Mouse (Mus musculus) liver, embryonic 11.5 days (tissue): ENCODE data around the gene Rcbtb2. TPM values are rescaled to one million over a fixed set of nuclear protein-coding genes. Genes with fewer than 3 reads are reported as not detected.
"Not testable (repeated sequence)": the region's sequence is repeated elsewhere in the genome, so short reads cannot be mapped to it uniquely, and the experiment has no call there.

Source experiments
- ATAC-seq: fragments of 200-750 bp; cut with Nextera tagmentation; replicated peaks from 2 replicates; pipeline ENCODE4 v1.8.0; 2017; ENCODE audit warnings: moderate number of reproducible peaks, mild to moderate bottlenecking, moderate TSS enrichment, moderate library complexity; ENCODE audit not compliant: low FRiP score
- DNase-seq: peaks from one replicate; pipeline ENCODE4 v3.0.0-alpha.2; 2017; ENCODE audit warnings: low spot score
- H3K27ac ChIP-seq: fragments of 300-500 bp; sonication (generic); 2 replicates; pipeline ENCODE4 v1.5.1; 2014; ENCODE audit warnings: mild to moderate bottlenecking, low read depth, low read length, control low read depth
- H3K27me3 ChIP-seq: fragments of 300-500 bp; sonication (generic); replicated peaks from 2 replicates; pipeline ENCODE4 v1.6.1; 2014; ENCODE audit warnings: low read length, mixed read lengths; ENCODE audit not compliant: control insufficient read depth, insufficient read depth
- H3K36me3 ChIP-seq: fragments of 300-500 bp; sonication (generic); 2 replicates; pipeline ENCODE4 v1.6.1; 2014; ENCODE audit warnings: mild to moderate bottlenecking, low read length, moderate library complexity, mixed read lengths; ENCODE audit not compliant: control insufficient read depth, insufficient read depth
- H3K4me1 ChIP-seq: fragments of 300-500 bp; sonication (generic); replicated peaks from 2 replicates; pipeline ENCODE4 v1.6.1; 2014; ENCODE audit warnings: low read length, mixed read lengths; ENCODE audit not compliant: control insufficient read depth, insufficient read depth
- H3K4me2 ChIP-seq: fragments of 300-500 bp; sonication (generic); 2 replicates; pipeline ENCODE4 v1.6.1; 2014; ENCODE audit warnings: mild to moderate bottlenecking, control low read depth, moderate library complexity
- H3K4me3 ChIP-seq: fragments of 300-500 bp; sonication (generic); 2 replicates; pipeline ENCODE4 v1.5.1; 2014; ENCODE audit warnings: low read depth, low read length, control low read depth
- H3K9ac ChIP-seq: fragments of 300-500 bp; sonication (generic); 2 replicates; pipeline ENCODE4 v1.6.1; 2014; ENCODE audit warnings: low read depth, low read length, control low read depth
- H3K9me3 ChIP-seq: fragments of 300-500 bp; sonication (generic); 2 replicates; pipeline ENCODE4 v1.6.1; 2016; ENCODE audit warnings: low read length, inconsistent platforms, mixed read lengths; ENCODE audit not compliant: control insufficient read depth
- WGBS: fragments of 180-500 bp; shearing (Covaris S2); extraction: QIAGEN DNeasy Blood & Tissue Kit; methylation state at CpG from one replicate; pipeline ENCODE4 v1.1.7; 2014; 5-methylcytosine and 5-hydroxymethylcytosine counted together
- polyA plus RNA-seq: library from polyadenylated mRNA; unstranded; fragments of >200 nt; fragmentation: Nextera tagmentation; extraction: Ambion mirVana; gene quantifications from 2 replicates; pipeline ENCODE4 v1.2.1, GENCODE M21; 2014

Gene Rcbtb2
- polyA plus RNA-seq, 1 experiment from 2014 or later: 56.3 TPM

GRCm38 (mm10) chr14:73110682-73111081 is 12.2 kb upstream of the Rcbtb2 start:
- no peak for DNase-seq
- WGBS: 81% methylated on average over 3 of the region's 3 CpGs
- no peak overlapping the region for H3K4me2 ChIP-seq
- ATAC-seq: no peak
- no peaks in the 10 kb centered on the region for H3K27me3 ChIP-seq
- no peak overlapping the region for H3K9ac ChIP-seq
- H3K27ac ChIP-seq: no peak overlapping the region
- H3K36me3 ChIP-seq: no peaks in the 10 kb centered on the region
- peaks cover 4% of the 10 kb centered on the region; the same call in 1 of the 2 replicates for H3K4me1 ChIP-seq
- H3K4me3 ChIP-seq: no peak overlapping the region
- no peaks in the 10 kb centered on the region for H3K9me3 ChIP-seq

- 77% methylated on average over 1 of the region's 1 CpGs for WGBS
- H3K4me2 ChIP-seq: no peak overlapping the region
- DNase-seq (peak; percentile 11), ATAC-seq (no peak)
- no peak overlapping the region for H3K4me3 ChIP-seq
- peaks cover 4% of the 10 kb centered on the region; the same call in 1 of the 2 replicates for H3K4me1 ChIP-seq
- H3K27ac ChIP-seq: no peak overlapping the region
- H3K27me3 ChIP-seq: no peaks in the 10 kb centered on the region
- no peaks in the 10 kb centered on the region for H3K36me3 ChIP-seq
- H3K9ac ChIP-seq: no peak overlapping the region
- H3K9me3 ChIP-seq: no peaks in the 10 kb centered on the region
These were observed 11.7 kb upstream of the Rcbtb2 start for GRCm38 (mm10) chr14:73111091-73111490.

- Histone ChIP-seq H3K27ac (no peak overlapping the region), H3K9me3 (no peaks in the 10 kb centered on the region), H3K4me3 (no peak overlapping the region), H3K9ac (no peak overlapping the region), H3K36me3 (no peaks in the 10 kb centered on the region), H3K4me2 (no peak overlapping the region), H3K4me1 (peaks cover 6% of the 10 kb centered on the region; the same call in 1 of the 2 replicates), H3K27me3 (no peaks in the 10 kb centered on the region)
- 52% methylated on average over 12 of the region's 12 CpGs for WGBS
- ATAC-seq (peak; percentile 41; the same call in 1 of the 2 replicates), DNase-seq (no peak)
These were observed 10.5 kb upstream of the Rcbtb2 start for GRCm38 (mm10) chr14:73112186-73112840.

- not testable (repeated sequence) for H3K9ac ChIP-seq, H3K27me3 ChIP-seq, H3K36me3 ChIP-seq, H3K4me2 ChIP-seq, ATAC-seq, DNase-seq, H3K9me3 ChIP-seq, H3K27ac ChIP-seq, H3K4me3 ChIP-seq
- H3K4me1 ChIP-seq: peaks cover 15% of the 10 kb centered on the region
- WGBS: 80% methylated on average over 3 of the region's 3 CpGs
These were observed 7.9 kb upstream of the Rcbtb2 start for GRCm38 (mm10) chr14:73114952-73115351.

- Histone ChIP-seq H3K27me3 (no peaks in the 10 kb centered on the region), H3K4me2 (no peak overlapping the region), H3K9me3 (no peaks in the 10 kb centered on the region), H3K4me1 (peaks cover 15% of the 10 kb centered on the region), H3K27ac (no peak overlapping the region), H3K4me3 (no peak overlapping the region), H3K9ac (no peak overlapping the region), H3K36me3 (no peaks in the 10 kb centered on the region)
- peak; percentile 23 for DNase-seq
- WGBS: 57% methylated on average over 2 of the region's 2 CpGs
- ATAC-seq: no peak
These were observed 6.5 kb upstream of the Rcbtb2 start for GRCm38 (mm10) chr14:73116301-73116700.

GRCm38 (mm10) chr14:73116938-73117337 is 5.9 kb upstream of the Rcbtb2 start:
- WGBS: 23% methylated on average over 9 of the region's 9 CpGs
- no peak overlapping the region for H3K9ac ChIP-seq
- DNase-seq (peak; percentile 29), ATAC-seq (no peak)
- H3K36me3 ChIP-seq: no peaks in the 10 kb centered on the region
- H3K27ac ChIP-seq: no peak overlapping the region
- no peak overlapping the region for H3K4me3 ChIP-seq
- peaks cover 15% of the 10 kb centered on the region for H3K4me1 ChIP-seq
- H3K4me2 ChIP-seq: peak overlapping the region; percentile 57
- H3K9me3 ChIP-seq: no peaks in the 10 kb centered on the region
- H3K27me3 ChIP-seq: no peaks in the 10 kb centered on the region

- no peaks in the 10 kb centered on the region for H3K36me3 ChIP-seq
- no peak overlapping the region for H3K4me3 ChIP-seq
- WGBS: 79% methylated on average over 7 of the region's 7 CpGs
- no peak for ATAC-seq
- peaks cover 15% of the 10 kb centered on the region for H3K4me1 ChIP-seq
- H3K9me3 ChIP-seq: no peaks in the 10 kb centered on the region
- DNase-seq: peak; percentile 27
- no peak overlapping the region for H3K9ac ChIP-seq
- no peak overlapping the region for H3K27ac ChIP-seq
- peak overlapping the region; percentile 57 for H3K4me2 ChIP-seq
- H3K27me3 ChIP-seq: no peaks in the 10 kb centered on the region
These were observed 5.1 kb upstream of the Rcbtb2 start for GRCm38 (mm10) chr14:73117411-73118392.

- peak; percentile 22 for DNase-seq
- no peaks in the 10 kb centered on the region for H3K36me3 ChIP-seq
- H3K4me2 ChIP-seq: no peak overlapping the region
- no peaks in the 10 kb centered on the region for H3K9me3 ChIP-seq
- ATAC-seq: no peak
- no peaks in the 10 kb centered on the region for H3K27me3 ChIP-seq
- no peak overlapping the region for H3K27ac ChIP-seq
- 66% methylated on average over 14 of the region's 14 CpGs for WGBS
- peaks cover 20% of the 10 kb centered on the region for H3K4me1 ChIP-seq
- no peak overlapping the region for H3K9ac ChIP-seq
- H3K4me3 ChIP-seq: no peak overlapping the region
These were observed 4.1 kb upstream of the Rcbtb2 start for GRCm38 (mm10) chr14:73118482-73119347.
